Mouse (Mus musculus): Measurements from ENCODE around the gene 6820408C15Rik.

6820408C15Rik gene

GRCm38 (mm10) chr2:152470973-152471372 lies 55.6 kb downstream of the 6820408C15Rik start:
- peak; percentile 30 for DNase-seq (ENCODE audit: low read depth, low spot score)

GRCm38 (mm10) chr2:152472434-152472833 lies 57.0 kb downstream of the 6820408C15Rik start:
- no peak for DNase-seq (ENCODE audit: low read depth, low spot score)

GRCm38 (mm10) chr2:152476763-152477162 lies 61.4 kb downstream of the 6820408C15Rik start, which contains the start of gene Defb20:
TSS of gene Defb20 (plus strand) at chr2:152477063.
- DNase-seq (ENCODE audit: low read depth, low spot score): no peak

GRCm38 (mm10) chr2:152480881-152481280 lies 65.5 kb downstream of the 6820408C15Rik start:
- no peak for DNase-seq (ENCODE audit: low read depth, low spot score)

- DNase-seq (ENCODE audit: low read depth, low spot score): no peak
Measured at GRCm38 (mm10) chr2:152481726-152482125, 66.3 kb downstream of the 6820408C15Rik start.

GRCm38 (mm10) chr2:152487024-152487423 lies 71.6 kb downstream of the 6820408C15Rik start:
- DNase-seq (ENCODE audit: low read depth, low spot score): no peak

GRCm38 (mm10) chr2:152490038-152490437 lies 74.7 kb downstream of the 6820408C15Rik start, which contains the start of gene Defb22:
TSS of gene Defb22 (minus strand) at chr2:152490138.
- no peak for DNase-seq (ENCODE audit: low read depth, low spot score)

GRCm38 (mm10) chr2:152493151-152493550 lies 77.8 kb downstream of the 6820408C15Rik start:
- no peak for DNase-seq (ENCODE audit: low read depth, low spot score)

Measured in embryo, embryonic 11.5 days (tissue).